In the genomic region with DNA sequence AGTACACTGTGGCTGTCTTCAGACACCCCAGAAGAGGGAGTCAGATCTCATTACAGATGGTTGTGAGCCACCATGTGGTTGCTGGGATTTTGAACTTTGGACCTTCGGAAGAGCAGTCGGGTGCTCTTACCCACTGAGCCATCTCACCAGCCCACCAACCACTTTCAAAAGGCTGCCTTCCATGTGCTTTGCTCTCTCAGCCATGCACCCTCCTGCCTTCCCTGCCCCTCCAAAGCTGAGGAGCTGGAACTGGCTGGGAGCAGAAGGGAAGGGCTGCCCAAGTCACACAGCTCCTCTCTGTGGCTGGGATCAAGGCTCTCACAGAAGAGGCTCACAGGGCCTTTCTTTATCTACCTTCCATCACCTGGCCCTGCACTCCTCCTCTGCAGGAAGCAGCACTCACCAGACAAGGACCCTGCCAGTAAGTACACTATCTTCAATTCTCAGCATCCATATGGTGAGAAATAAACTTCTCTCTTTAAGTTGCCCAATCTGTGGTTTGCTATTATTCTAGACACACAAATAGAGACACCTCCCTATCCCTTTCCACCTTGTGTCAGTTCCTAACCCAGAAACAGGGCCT, we compare ENCODE assay signal across 19 mouse cellular contexts. TPM values are rescaled to one million over a fixed set of nuclear protein-coding genes. Genes with fewer than 3 reads are reported as not detected.
A peak's percentile ranks its signal among the peaks of the same experiment; 100 is the strongest.
DNase-seq lines count a peak whose midpoint lies in the region; ATAC-seq lines count a peak whose summit lies in the region.
"Had no signal": no experiment of that assay in that cellular context is flagged by ENCODE, and none has a peak within 500 bp of the region (broad histone marks: within the 10 kb centered on the region; RNA-seq: fewer than 3 reads in every experiment).

No protein-coding gene starts in this region.

- H3K4me3 ChIP-seq in kidney, embryonic 15.5 days (replicated peaks): no peak overlapping the region
- no peak overlapping the region for H3K4me3 ChIP-seq in liver, embryonic 11.5 days (ENCODE audit: low read depth, low read length)
- H3K4me3 ChIP-seq: embryonic facial prominence, embryonic 10.5 days; hindbrain, embryonic 13.5 days; layer of hippocampus, adult 2 months; left cerebral cortex, adult 2 months; limb, embryonic 12.5 days had no signal

- peaks cover 16% of the 10 kb centered on the region for H3K36me3 ChIP-seq in kidney, embryonic 15.5 days
- peaks cover 7% of the 10 kb centered on the region; the same call in 1 of the 2 replicates for H3K36me3 ChIP-seq in liver, embryonic 11.5 days (ENCODE audit: control insufficient read depth, insufficient read depth, low read length)
- H3K36me3 ChIP-seq: hindbrain, embryonic 13.5 days had no signal

- peaks cover 9% of the 10 kb centered on the region for H3K4me1 ChIP-seq in kidney, embryonic 15.5 days
- peaks cover 32% of the 10 kb centered on the region for H3K4me1 ChIP-seq in liver, embryonic 11.5 days (replicated peaks; ENCODE audit: control insufficient read depth, insufficient read depth, low read length)

- WGBS in kidney, embryonic 15.5 days: 77% methylated on average over 2 of the region's 2 CpGs
- 69% methylated on average over 2 of the region's 2 CpGs for WGBS in liver, embryonic 11.5 days

- H3K27ac ChIP-seq in kidney, embryonic 15.5 days: no peak overlapping the region
- H3K27ac ChIP-seq in liver, embryonic 11.5 days (ENCODE audit: low read depth, low read length): peak overlapping the region; percentile 84
- H3K27ac ChIP-seq: embryonic facial prominence, embryonic 10.5 days; layer of hippocampus, adult 2 months; left cerebral cortex, adult 2 months; limb, embryonic 12.5 days; stomach, postnatal 0 days had no signal

- no peaks in the 10 kb centered on the region for H3K27me3 ChIP-seq in kidney, embryonic 15.5 days
- no peaks in the 10 kb centered on the region for H3K27me3 ChIP-seq in liver, embryonic 11.5 days (replicated peaks; ENCODE audit: control insufficient read depth, insufficient read depth, low read length)
- H3K27me3 ChIP-seq: hindbrain, embryonic 13.5 days; limb, embryonic 12.5 days had no signal

- ATAC-seq in kidney, embryonic 15.5 days (replicated peaks; ENCODE audit: low FRiP score): peak; percentile 47; the same call in 1 of the 2 replicates
- peak; percentile 95 for ATAC-seq in liver, embryonic 11.5 days (replicated peaks; ENCODE audit: low FRiP score)
- ATAC-seq in megakaryocyte-erythroid progenitor cell, adult 5-6 weeks (replicated peaks; ENCODE audit: low FRiP score, low TSS enrichment, poor library complexity, severe bottlenecking): peak; percentile 98
- ATAC-seq: CD4-positive, CD25-positive, alpha-beta regulatory T cell, adult 4 months had no signal

- no peaks in the 10 kb centered on the region for H3K9me3 ChIP-seq in kidney, embryonic 15.5 days (replicated peaks)
- H3K9me3 ChIP-seq in liver, embryonic 11.5 days (ENCODE audit: control insufficient read depth, low read length): no peaks in the 10 kb centered on the region
- H3K9me3 ChIP-seq: embryonic facial prominence, embryonic 10.5 days; hindbrain, embryonic 13.5 days; limb, embryonic 12.5 days had no signal

- no peak overlapping the region for H3K4me2 ChIP-seq in kidney, embryonic 15.5 days
- peak overlapping the region; percentile 7; the same call in 1 of the 2 replicates for H3K4me2 ChIP-seq in liver, embryonic 11.5 days
- H3K4me2 ChIP-seq: hindbrain, embryonic 13.5 days; limb, embryonic 12.5 days had no signal

- no peak for DNase-seq in kidney, adult 9 months
- DNase-seq in c-Kit-positive CD71-positive TER-119-positive erythroid progenitor cells, embryonic 14.5 days (ENCODE audit: low spot score): peak; percentile 60
- DNase-seq in liver, embryonic 11.5 days (ENCODE audit: low spot score): no peak
- DNase-seq in thymus, postnatal 4 days: no peak
- DNase-seq in right cerebral cortex, adult 2 months (ENCODE audit: low spot score in 2 of 2): no peak
- DNase-seq: adrenal gland, postnatal 36 days; cerebellum, postnatal 10 days; gastrocnemius, postnatal 10 days; kidney, adult 18-20 months had no signal

- no peak overlapping the region for H3K9ac ChIP-seq in kidney, embryonic 15.5 days
- H3K9ac ChIP-seq in liver, embryonic 11.5 days (ENCODE audit: low read depth, low read length): 0 out of 2 replicates have a peak overlapping the region, but pooled peaks have one; percentile 8
- H3K9ac ChIP-seq: hindbrain, embryonic 13.5 days; limb, embryonic 12.5 days had no signal

RNA-seq across cellular contexts. Expression of a gene that starts 33.6 kb away (rescaled TPM):
- 258 and 266 TPM in 2 replicates for polyA plus RNA-seq in kidney, embryonic 15.5 days (2015; fragmentation: Nextera tagmentation; extraction: Ambion mirVana)
- polyA plus RNA-seq in liver, embryonic 11.5 days (2014; fragmentation: Nextera tagmentation; extraction: Ambion mirVana): 414 and 416 TPM in 2 replicates
- total RNA-seq in megakaryocyte-erythroid progenitor cell, adult 5-6 weeks (2014; fragmentation: Nextera tagmentation): 545 and 559 TPM in 2 replicates
- total RNA-seq in megakaryocyte-erythroid progenitor cell, adult 5-6 weeks (2017): 707 and 779 TPM in 2 replicates

RNA-seq across cellular contexts. Expression of a gene that starts 51.1 kb away (rescaled TPM):
- 17.0 and 17.8 TPM in 2 replicates for polyA plus RNA-seq in kidney, embryonic 15.5 days (2015; fragmentation: Nextera tagmentation; extraction: Ambion mirVana)
- 21.3 and 23.5 TPM in 2 replicates for polyA plus RNA-seq in liver, embryonic 11.5 days (2014; fragmentation: Nextera tagmentation; extraction: Ambion mirVana)
- total RNA-seq in megakaryocyte-erythroid progenitor cell, adult 5-6 weeks (2014; fragmentation: Nextera tagmentation): 20.7 and 22.7 TPM in 2 replicates
- total RNA-seq in megakaryocyte-erythroid progenitor cell, adult 5-6 weeks (2017): 9.6 and 22.9 TPM in 2 replicates

RNA-seq across cellular contexts. Expression of a gene that starts 52.1 kb away (rescaled TPM):
- not detected in 2 replicates for polyA plus RNA-seq in kidney, embryonic 15.5 days (2015; fragmentation: Nextera tagmentation; extraction: Ambion mirVana)
- polyA plus RNA-seq in liver, embryonic 11.5 days (2014; fragmentation: Nextera tagmentation; extraction: Ambion mirVana): 0.21 and 0.23 TPM in 2 replicates
- total RNA-seq in megakaryocyte-erythroid progenitor cell, adult 5-6 weeks (2014; fragmentation: Nextera tagmentation): not detected in 2 replicates
- not detected in 2 replicates for total RNA-seq in megakaryocyte-erythroid progenitor cell, adult 5-6 weeks (2017)
- total RNA-seq: adrenal gland, postnatal 36 days; gastrocnemius, postnatal 10 days; left cerebral cortex, adult 2 months had no signal
- polyA plus RNA-seq: CD4-positive, CD25-positive, alpha-beta regulatory T cell, adult 4 months; embryonic facial prominence, embryonic 10.5 days; hindbrain, embryonic 13.5 days; neural tube, embryonic 14.5 days; stomach, postnatal 0 days had no signal

Comparison
In these comparisons a context has a peak if more than half of its experiments do, and no peak if none do; other contexts are left out.
1. ATAC-seq: peak in every context shown above with its lines; median percentile 98 in megakaryocyte-erythroid progenitor cell, adult 5-6 weeks; 95 in liver, embryonic 11.5 days; 47 in kidney, embryonic 15.5 days.